Mouse (Mus musculus) thymus, adult 2 months (tissue): Measurements from ENCODE around the gene Nfia.

Experiments
- CTCF ChIP-seq: fragments of 200-500 bp; IDR thresholded peaks from 2 replicates; pipeline ENCODE4 v1.5.1; 2012; ENCODE audit warnings: mild to moderate bottlenecking, control low read depth, low read length, moderate library complexity, borderline replicate concordance; ENCODE audit not compliant: control insufficient read depth, poor library complexity, insufficient read depth; ENCODE audit errors: extremely low read depth
- POLR2A ChIP-seq: fragments of 200-500 bp; IDR thresholded peaks from 2 replicates; pipeline ENCODE4 v1.6.1; 2012; ENCODE audit warnings: mild to moderate bottlenecking, low read length, control low read depth, moderate library complexity; ENCODE audit not compliant: control insufficient read depth, poor library complexity, insufficient read depth; ENCODE audit errors: extremely low read depth

- TF ChIP-seq CTCF (no peak), POLR2A (no peak)
Measured at GRCm38 (mm10) chr4:97746106-97746900, 26.2 kb upstream of the Nfia start.
